Mouse (Mus musculus): ENCODE data around the gene Sash1.

The Sash1 gene

DNA sequence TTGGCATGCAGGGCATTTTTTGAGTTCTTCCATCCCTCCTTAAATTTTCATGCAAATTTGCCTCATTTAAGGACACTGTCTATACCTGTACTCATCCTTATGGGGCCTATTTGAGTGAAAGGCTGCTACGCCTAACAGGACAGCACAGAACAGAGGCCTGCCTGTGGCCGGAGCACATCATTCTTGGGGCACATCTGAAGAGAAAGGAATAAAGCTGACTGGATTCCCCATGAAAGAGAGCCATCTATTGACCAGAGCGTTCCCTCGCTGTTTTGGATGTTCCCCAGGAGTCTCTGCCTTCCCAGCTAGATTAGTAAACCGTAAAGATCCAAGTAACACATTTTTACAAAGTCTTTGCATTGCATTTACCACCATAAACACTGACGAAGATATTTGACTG lies 203.5 kb downstream of the Sash1 start:
- no peak for DNase-seq (ENCODE audit: low spot score in 2 of 2)

- DNase-seq (ENCODE audit: low spot score in 2 of 2) = no peak
Observed at GRCm38 (mm10) chr10:8676722-8677121, 209.1 kb downstream of the Sash1 start.
